Mouse (Mus musculus) layer of hippocampus, postnatal 14 days (tissue): ENCODE data around the gene Grn. TPM values are rescaled to one million over a fixed set of nuclear protein-coding genes. Genes with fewer than 3 reads are reported as not detected.
A peak's percentile ranks its signal among the peaks of the same experiment; 100 is the strongest.
"Not testable (repeated sequence)": the region's sequence is repeated elsewhere in the genome, so short reads cannot be mapped to it uniquely, and the experiment has no call there.

Experiments
- DNase-seq, 2 experiments: peaks; one replicate each; pipeline ENCODE4 v3.0.0; 2021 to 2022; ENCODE audit warnings: low spot score in 2 of 2, mixed read lengths in 1 of 2
- total RNA-seq, 2 experiments: library from RNA; stranded (reverse); gene quantifications; 2 replicates each; pipeline ENCODE4 v1.2.3; 2021

The Grn gene
- total RNA-seq, 2 experiments from 2014 or later, result 82.3 to 87.4 TPM

DNA sequence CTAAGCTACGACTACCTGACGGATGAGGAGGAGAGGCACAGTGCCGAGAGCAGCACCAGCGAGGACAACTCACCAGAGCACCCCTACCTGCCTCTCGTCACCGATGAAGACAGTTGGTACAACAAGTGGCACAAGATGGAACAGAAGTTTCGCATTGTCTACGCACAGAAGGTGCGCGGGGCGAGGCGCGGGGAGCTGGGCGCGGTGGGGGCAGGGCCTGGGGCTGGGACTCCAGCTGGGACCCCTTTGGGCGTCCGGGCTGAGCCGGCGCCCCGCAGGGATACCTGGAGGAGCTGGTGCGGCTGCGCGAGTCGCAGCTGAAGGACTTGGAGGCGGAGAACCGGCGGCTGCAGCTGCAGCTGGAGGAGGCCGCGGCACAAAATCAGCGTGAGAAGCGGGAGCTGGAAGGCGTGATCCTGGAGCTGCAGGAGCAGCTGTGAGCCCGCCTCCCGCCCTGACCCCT, 30.5 kb upstream of the Grn start:
- peak in 1 of 2 experiments; percentile 14 for DNase-seq

DNA sequence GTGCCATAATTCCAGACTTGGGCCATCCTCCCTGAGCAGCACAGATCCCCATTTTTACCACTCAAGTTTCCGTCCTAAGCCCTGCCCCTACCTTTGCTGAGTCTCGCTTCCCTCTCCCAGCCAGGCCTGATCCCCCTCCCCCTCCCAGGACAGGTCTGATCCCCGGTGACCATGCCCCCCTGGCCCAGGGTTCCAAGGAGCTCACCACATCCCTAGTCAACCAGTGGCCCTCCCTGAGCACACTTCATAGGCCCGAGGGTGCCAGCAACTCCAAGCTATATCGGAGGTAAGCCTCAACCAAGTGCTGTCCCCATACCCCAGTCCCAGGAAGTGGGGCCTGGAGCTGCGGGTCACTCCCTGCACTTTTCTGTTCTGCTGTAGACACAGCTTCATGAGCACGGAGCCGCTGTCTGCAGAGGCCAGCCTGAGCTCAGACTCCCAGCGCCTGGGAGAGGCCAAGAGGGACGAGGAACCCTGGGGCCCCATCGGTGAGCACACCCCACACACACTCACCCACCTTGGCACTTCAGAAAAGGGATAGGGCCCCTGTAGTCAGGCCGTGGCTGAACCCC, 29.5 kb upstream of the Grn start:
- peak in 1 of 2 experiments; percentile 4 for DNase-seq

DNA sequence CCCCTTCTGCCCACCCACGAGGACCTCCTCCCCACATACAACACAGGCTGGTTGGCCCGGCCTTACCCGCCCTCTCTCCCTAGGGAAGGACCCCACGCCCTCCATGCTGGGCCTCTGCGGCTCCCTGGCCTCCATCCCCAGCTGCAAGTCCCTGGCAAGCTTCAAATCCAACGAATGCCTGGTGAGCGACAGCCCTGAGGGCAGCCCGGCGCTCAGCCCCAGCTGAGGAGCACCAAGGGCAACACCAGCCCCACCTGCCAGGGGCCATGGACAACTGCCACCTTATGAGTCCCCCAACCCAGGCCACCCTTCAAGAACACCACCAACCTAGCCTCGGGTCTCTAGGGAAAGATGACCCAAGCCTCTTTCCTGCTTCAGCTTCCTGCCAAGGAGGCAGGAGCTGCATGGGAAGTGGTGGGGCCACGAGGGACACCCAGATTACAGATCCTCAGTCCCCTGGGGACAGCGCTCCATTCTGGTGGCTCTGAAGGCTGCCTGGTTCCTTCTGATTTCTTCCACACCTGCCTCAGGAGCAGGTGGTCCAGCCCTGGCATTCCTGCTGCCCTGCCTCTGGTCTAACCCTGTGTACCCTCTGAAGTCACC, 28.1 kb upstream of the Grn start:
- DNase-seq, result peak; percentile 12 to 15

DNA sequence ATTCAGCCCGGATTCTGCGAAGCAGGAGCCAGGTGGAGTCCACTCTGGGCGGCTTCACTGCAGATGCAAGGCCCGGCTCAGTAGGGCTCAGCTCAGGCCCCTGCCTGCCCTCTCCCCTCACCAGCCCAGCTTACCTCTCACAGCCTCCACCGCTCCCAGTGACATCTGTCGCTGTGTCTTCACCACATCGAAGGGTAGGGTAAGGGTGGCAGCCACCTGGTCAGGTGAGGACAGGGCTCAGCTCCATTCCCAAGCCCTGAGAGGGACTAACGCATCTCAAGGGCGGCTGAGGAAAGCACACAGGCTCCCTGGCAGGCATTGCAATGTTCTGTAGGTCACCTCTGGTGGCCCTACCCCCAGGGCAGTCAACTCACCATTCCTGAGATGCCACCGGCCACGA, 26.5 kb upstream of the Grn start:
- DNase-seq, result no peak

DNA sequence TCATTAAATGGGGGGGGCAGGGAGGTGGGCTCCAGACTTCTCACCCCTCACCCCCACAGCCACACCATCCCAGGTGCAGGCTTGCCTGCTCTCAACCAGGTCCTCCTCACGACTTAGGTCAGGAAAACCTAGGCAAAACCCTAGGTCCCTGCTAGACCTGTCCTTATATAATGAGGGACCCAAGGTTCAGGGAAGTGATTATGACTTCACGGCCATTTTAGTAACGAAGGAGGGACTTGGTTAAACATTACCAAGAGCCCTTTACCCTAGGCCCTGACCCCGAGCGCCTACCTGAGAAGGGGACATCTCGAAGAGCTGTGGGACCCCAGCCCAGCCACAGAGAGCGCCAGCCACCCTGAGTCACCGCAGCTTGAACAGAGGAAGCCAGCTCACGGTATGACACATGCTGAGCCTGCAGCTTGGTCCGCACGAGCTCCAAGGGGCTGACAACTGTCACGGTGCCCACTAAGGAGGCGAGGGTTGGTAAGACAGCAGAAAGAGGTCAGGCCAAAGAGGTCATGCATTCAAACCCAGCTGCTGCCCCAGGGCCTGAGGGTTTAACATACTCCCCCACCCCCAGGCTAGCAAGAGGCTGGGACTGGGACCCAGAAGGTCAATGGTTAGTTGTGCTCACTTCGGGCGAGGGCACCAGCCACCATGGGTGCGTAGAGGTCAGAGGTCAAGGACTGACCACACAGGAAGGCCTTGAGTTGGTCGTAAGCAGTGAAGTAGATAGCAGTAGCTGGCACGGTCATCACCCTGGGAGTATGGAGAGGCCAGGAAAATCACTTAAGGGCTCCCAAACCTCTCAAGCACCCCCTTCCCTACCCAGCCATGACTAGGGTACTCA, 25.7 kb upstream of the Grn start:
- peak in 1 of 2 experiments; percentile 12 for DNase-seq

DNA sequence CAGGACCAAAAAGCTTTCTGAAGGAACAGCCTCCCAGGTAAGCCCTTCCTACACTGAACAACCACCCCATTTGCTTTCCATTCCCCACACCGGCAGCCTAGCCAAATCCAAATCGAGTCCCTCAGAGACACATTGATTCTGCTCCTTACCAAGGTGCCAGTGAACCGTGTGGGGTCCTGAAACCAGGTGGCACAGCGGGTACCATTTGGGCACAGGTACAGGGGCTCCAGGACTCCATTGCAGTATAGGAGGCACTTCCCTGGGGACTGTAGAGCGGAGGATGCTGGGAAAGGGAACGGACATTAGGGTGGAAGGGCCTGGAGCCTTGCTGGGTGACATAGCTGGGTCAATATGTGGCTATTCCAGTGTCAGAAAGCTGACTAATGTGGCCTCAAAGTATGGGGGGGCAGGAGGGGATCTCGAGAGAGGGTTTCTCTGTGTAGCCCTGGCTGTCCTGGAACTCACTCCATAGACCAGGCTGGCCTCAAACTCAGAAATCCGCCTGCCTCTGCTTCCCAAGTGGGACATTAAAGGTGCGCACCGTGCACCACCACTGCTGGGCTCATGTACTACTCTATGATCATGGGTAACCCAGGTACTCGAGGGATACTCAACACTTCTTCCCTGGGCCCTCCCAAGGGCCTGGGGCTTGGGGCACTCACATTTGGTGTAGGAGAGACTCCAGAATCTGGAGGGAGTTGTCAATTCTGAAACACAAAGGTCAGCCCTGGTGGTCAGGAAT, 24.4 kb upstream of the Grn start:
- peak in 1 of 2 experiments; percentile 11 for DNase-seq

DNA sequence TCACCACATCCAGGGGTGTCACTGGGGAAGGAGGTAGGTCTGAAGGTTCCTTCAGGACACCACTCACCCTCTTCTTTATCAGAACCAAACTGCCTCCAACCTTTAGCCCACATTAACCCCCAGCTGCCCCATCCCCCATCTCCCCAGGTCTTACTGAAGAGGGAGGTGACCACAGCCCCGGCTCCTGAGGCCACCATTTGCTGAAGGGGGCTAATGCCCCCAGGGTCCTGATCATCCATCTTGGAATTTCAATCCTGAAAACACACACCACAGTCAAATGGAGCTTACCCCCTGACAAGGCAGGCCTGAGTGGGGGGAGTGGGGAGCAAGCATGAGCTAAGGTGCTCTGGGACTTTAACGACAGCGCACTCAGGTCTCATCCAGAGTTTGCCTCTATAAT, 23.7 kb upstream of the Grn start:
- DNase-seq, result peak in 1 of 2 experiments; percentile 12

DNA sequence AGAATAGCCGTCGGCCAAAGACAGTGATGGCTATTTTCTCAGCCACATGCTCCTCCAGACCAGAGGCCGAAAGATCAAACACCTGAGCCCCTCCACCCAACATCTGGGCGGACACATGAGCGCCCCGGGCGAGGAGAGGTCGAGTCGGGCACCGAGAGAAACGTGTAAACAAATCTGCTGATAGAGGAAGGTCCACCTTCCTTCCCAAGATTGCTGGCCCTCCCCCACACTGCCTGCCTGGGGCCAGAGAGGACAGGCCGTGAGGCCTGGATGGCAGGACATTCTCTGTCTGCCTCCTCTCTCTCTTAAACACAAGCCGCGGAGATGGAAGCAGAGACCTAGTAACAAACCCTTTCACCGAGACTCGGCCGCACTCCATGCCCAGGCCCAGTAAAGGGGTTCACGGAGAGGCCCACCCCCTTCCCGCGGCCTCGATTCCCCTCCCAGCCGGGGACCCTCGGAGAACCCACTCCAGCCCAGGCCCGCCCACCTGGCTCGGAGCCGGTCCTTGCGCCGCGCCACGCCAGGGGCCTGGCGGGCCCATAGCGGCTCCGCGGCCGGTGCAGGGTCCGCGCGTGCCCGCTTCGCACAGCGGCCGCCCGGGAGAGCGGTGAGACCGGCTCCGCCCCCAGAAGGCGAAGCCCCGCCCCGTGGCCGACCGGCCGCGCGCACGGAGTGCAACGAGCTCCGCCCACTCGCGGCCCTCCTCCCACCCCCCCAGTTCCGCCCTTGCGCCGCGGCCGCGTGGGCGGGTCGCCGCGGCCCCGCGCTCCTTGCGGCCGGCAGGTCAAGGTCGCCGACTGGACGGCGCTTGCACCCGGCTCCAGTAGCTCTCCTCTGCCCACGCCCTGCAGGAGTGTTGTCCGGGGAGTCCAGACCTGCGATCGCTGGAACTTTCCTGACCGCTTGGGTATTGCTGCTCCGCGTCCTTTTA, 22.9 kb upstream of the Grn start:
- DNase-seq, result peak; percentile 86 to 91

DNA sequence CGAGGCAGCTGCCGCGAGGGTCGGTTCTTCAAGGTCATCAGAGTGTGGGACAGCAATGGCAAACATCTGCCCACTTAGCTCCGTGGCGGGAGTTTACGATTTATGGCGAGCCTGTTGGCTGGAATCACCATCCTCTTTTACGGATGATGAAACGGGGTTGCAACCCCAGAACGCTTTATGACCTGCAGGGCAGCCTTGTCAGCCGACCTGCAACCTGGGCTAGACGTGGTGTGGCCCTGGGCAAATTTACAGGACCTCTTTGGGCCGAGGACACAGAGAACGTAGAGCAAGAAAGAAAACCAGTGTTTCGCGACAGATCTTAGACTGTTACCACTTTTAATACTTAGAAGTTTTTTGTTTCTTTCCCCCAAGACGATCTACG, 22.3 kb upstream of the Grn start, which contains the start of gene Slc25a39:
Gene Slc25a39 (minus strand): TSS at position 113 of the 382 bp plus-strand sequence.
- no peak for DNase-seq

DNA sequence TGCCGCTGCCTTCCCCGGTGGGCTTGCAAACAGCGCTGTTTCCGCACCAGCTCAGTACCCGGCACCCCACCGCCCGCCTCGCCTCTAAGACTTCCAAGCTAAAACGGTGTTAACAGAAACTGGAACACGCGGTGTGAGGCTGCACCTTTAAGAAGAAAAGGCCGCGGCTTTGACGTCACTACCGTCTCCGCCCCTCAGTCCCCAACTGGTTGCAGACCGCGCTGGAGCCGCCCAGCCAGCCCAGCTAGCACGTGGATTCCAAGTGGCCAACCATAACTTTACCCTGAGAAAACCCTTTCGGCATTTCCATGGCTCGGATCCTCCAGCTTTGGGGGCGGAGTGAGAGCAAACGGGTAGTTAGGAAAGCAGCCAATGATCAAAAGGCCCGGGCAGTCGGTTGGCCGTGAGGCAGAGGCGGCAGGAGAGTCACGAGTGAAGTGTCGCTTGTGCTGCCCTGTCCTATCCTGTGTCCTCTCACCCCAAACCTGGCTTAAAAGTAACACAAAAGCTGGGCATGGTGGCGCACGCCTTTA, 21.7 kb upstream of the Grn start:
- peak; percentile 91 to 98 for DNase-seq

DNA sequence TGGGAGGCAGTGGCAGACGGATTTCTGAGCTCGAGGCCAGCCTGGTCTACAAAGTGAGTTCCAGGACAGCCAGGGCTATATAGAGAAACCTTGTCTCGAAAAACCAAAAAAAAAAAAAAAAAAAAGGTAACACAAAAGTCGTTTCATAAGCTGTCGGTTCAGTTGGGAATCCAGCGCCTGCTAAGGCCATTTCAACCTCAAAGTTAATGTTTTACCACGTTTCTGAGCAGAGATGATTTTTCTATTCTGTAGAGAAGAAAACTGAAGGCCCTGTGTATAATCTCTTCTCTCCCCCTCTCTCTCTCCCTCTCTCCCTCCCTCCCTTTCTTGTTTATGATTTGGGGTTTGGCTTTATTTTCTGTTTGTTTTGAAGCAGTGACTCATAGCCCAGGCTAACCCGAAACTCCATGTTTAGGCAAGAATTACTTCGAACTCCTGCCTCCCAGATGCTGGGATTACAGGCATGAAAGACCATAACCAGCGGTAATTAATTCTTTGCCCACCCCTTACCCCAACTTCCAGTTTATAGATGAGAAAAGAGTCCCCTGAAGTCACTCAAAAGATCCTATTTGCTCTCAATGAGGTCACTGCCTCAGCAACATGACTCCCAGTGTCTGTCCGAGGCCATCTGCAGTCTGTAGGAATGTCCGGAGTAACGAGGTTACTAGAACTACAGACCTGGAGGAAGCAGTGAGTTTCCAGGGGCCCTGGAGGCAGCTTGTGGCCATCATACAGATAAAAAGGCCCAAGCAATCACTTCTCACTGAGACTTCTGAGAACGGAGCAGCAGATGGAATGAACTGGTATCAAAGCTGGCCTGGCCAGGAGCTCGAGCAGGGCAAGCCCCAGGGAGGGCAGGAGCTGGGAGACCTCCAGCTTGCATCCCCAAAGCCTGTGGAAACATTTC, 21.0 kb upstream of the Grn start:
- no peak for DNase-seq

DNA sequence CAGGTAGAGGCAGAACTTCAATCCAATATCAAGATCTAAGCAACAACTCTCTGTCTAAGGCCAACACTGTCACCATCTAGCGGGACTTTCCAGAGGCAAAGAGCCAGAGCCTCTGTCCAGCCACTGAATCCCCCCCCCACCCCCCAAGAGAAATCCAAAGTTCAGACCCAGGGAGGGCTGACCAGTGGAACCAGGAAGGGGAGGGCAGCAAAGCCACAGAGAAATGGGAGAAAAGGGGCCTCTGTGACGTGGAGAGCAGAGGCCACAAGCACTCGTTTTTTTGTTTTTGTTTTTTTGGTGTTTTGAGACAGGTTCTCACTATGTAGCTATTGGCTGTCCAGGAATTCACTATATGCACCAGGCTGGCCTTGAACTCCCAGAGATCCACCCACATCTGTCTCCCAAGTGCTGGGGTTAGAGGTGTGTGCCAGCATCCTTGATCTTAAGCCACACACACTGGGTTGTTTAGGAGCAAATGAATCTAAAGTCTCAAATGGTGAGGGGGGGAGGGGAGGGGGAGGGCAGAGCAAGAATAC, 20.3 kb upstream of the Grn start:
- no peak for DNase-seq

DNA sequence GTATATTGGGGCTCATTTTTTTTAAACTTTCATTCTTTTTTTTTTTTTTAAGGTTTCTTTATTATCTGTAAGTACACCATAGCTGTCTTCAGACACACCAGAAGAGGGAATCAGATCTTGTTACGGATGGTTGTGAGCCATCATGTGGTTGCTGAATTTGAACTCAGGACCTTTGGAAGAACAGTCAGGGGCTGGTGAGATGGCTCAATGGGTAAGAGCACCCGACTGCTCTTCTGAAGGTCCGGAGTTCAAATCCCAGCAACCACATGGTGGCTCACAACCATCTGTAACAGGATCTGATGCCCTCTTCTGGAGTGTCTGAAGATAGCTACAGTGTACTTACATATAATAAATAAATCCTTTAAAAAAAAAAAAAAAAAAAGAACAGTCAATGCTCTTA, 19.8 kb upstream of the Grn start:
- not testable (repeated sequence) for DNase-seq

DNA sequence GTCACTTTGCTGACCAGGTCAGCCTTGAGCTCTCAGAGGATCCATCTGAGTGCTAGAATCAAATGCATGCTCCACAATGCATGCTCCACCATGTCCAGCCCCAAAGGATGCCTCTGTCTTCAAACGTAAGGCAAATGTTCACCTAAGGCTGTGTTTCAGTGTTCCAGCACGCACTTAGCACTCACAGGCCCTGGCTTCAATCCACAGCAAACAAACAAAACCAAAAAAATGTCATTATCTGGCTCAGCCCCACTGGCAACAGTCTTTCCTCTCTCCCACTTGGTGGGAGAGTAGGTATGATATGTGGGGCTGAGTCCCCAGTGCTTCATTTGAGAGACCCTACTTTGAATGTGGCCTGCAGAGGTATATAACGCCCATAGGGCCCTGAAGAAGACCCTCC, 19.1 kb upstream of the Grn start:
- DNase-seq, result no peak

DNA sequence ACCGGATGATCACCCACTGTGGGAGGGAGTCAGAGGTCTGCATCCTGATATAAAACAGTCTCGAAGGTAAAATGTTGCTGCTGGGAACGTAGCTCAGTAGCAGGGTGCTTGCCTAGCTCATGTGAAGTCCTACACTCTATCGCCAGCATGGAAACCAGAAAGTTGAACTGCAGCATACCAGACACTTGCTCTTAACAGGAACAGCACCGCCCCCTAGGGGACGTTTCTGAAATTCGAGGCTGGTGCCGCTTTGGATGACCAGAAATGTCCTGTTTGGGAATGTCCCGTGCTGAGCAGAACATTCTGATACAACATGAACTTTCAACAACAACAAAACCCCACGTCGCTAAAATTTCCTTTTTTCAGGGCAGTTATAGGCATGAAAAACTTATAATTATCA, 18.4 kb upstream of the Grn start:
- peak; percentile 84 to 92 for DNase-seq

DNA sequence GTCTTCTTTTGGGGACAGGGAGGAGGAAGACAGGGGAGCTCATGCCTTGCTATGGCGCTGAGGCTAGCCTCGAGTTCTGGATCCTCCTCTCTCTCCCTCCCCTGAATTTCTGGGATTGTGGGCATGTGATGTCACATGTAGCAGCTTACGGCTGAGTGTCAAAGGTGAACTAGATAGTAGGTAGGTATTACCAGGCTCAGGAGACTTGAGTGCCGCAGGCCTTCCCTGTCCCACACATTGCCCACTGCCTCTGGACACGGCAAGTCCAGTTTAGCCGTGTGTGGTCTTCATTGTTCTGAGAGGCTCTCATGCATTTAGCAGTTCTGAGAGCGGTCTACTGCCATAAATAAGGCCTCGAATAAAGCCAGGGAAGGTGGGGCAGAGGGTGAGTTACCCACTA, 17.1 kb upstream of the Grn start:
- no peak for DNase-seq

DNA sequence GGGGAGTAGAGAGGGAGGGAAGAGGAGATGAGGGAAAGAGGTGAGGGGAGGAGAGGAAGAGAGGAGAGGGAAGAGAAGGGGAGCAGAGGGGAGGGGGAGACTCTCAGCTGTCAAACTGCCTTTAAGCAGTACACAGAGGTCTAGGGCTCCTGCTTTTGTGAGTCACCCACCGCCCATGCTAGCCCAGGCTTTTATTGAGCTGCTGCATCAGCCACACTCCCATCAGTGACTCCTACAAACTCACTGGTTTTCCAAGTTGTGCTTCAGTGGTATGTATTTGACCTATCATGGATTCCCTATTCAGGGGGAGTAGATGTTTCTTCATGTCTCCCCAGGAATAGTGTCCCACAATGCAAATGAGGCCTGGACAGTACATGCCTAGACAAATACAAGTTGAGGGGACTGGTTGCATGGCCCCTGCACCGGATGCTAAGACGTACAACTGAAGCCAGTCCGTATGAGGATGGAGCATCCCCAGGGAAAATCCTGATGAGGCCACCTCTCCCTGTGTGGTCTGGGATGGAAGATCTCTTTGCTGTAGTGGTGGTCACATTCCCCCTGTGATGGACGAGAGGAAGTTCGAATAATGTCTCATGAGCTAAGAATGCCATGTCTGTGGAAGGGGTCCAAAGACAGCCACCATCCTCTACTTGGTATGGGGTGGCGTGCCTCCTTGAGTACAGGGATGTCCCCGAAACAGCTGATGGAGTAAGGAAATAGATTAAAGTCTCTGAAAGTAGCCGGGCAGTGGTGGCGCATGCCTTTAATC, 14.9 kb upstream of the Grn start:
- no peak for DNase-seq

DNA sequence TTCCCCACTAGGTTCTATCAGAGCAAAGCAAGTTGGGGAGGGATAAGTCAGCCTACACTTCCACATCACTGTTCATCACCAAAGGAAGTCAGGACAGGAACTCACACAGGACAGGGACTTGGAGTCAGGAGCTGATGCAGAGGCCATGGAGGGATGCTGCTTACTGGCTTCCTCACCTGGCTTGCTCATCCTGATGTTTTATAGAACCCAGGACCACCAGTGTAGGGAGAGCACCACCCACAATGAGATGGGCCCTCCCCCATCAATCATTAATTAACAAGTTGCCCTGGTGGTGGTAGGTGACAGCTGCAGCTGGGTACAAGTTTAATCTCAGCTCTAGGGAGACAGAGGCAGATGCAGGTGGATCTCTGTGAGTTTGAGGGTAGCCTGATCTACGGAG, 13.0 kb upstream of the Grn start:
- DNase-seq, result no peak
